Mouse (Mus musculus) left cerebral cortex, adult 18-20 months (tissue): ENCODE measurements around the gene Ptgir. TPM values are rescaled to one million over a fixed set of nuclear protein-coding genes. Genes with fewer than 3 reads are reported as not detected.

Source experiments
- DNase-seq, 2 experiments: peaks; one replicate each; pipeline ENCODE4 v3.0.0; 2021 to 2022; ENCODE audit warnings: low spot score in 2 of 2, mixed read lengths in 1 of 2
- total RNA-seq, 2 experiments: library from RNA; stranded (reverse); gene quantifications; 2 replicates each; pipeline ENCODE4 v1.2.3; 2021

Gene Ptgir
- total RNA-seq, 2 experiments from 2014 or later = 0.12 TPM; not detected in 1

DNA sequence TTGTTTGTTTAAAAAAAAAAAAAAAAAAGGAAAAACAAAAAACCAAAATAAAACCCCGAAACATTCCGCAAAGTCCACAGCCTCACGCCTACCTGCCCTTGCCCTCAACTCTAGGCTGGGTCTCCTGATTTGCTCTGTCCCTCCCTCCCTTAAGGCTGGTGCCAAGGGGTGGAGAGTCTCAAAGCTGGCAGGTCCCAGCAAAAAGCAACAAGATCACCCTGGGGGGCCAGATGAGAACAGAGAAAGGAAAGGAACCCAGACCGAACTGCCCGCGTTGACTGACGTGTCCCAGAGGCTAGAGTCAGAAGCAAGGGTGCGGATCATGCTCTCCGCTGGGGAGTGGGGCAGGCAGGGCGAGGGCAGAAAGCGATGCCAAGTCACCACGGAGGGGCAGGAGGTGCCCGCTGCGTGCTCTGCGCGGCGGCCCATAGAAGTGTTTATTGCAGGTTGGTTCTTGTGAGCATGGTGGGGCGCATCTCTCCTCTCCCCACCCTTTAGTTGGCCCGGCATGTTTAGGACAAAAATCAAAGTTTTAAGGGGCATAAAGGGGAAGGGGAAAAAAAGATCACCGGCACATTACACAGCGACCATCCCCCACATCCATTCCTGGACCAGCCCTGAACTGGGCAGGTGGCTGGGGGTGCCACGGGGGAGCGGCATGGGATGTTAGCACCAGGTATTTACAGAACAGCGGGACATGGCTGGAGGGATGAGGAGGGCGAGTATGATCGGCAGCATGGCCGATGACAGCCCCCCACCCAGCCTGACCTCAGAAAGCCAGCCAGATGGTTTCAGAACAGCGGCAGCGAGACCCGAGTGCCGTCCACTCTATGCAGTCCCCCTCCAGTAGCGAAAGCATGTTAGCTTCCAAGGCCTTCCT is 9.4 kb downstream of the Ptgir start:
- DNase-seq = no peak

DNA sequence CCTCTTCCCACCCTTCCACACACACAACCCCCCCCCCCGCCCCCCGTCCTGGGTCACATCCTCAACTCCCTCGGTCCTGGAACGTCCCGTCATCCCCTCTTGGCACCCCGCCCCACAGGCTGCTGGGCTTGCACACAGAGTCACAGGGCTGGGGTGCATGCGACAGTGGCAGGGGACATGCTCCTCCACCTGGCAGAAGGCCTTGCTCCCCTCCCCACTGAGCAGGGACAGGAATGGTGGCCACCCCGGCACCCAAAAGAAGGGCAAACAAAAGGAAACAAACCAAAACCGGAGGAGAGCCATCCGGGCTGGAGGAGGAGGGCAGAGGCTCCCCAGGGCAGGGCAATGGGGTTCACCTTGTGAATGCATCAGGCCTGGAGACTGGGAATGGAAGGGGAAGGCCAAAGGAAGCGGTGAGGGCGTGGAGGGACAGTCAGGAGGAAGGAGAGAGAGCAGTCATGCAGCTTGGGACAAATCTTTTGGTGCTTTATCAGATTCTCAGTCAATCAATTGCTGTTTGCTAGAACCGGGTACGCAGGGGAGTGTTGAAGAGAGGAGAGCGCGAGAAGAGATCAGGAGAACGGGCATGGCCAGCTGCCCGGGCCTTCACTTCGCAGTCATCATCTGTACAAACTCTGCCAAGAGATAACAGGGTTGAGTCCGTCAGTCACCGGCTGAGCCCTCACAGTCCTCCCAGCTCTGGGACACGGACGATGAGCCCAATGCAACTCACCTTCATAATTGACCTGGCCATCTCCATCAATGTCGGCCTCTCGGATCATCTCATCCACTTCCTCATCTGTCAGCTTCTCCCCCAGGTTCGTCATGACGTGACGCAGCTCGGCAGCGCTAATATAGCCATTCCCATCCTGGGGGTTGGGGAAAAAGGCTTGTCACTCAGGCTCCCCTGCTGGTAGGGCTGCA is 10.3 kb downstream of the Ptgir start:
- DNase-seq = no peak

DNA sequence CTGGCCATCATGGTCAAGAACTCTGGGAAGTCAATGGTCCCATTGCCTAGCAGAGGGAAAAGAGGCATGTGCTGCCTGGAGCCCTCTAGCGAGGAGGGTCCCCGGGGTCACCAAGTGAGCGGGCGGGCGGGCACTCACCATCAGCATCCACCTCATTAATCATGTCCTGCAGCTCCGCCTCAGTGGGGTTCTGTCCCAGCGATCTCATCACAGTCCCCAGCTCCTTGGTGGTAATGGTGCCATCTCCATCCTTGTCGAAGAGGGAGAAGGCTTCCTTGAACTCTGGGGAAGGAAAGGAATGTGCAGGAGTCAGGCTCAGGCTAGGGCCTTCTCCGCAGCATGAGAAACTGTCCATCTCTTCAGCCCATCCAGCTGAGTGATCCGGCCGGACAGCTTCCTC is 11.2 kb downstream of the Ptgir start:
- no peak for DNase-seq

DNA sequence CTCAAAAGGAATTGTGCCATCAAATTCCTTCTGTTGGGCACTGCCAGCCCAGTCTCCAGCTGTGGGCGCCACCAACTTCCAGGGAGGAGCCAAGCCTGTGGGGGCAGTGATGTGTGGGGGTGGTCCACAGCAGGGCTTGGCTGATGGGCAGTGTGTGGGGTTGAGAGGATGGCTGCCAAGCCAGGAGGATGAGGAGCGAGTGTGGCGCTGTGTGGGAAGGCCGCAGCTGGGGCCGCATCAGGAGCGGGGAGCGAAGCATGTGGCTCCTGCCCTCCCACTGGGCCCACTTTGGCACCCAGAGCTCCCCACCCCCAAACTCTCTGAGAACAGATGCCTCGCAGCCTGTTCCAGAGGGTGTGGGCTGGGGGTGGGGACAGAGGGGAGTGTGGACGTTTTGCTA is 11.7 kb downstream of the Ptgir start:
- DNase-seq = peak; percentile 76 to 88

DNA sequence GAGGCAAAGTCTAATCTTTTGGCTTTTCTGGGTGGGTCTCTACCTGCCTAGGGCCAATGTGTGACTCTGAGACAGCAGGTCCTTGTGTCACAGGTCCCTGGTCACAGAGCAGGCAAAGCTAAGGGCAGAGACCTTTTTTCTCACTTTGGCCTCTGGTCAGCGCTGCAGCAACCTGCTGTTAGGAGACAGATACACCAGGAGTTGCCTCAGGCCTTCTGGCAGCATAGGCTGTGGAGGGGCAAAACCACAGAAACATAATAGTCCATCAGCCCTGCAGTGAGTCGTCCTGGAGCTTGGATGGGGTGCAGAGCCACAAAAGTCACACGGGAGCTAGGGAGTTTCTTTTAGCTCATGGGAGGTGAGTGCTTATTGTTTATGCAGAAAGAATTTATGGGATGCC is 12.4 kb downstream of the Ptgir start:
- DNase-seq = no peak

DNA sequence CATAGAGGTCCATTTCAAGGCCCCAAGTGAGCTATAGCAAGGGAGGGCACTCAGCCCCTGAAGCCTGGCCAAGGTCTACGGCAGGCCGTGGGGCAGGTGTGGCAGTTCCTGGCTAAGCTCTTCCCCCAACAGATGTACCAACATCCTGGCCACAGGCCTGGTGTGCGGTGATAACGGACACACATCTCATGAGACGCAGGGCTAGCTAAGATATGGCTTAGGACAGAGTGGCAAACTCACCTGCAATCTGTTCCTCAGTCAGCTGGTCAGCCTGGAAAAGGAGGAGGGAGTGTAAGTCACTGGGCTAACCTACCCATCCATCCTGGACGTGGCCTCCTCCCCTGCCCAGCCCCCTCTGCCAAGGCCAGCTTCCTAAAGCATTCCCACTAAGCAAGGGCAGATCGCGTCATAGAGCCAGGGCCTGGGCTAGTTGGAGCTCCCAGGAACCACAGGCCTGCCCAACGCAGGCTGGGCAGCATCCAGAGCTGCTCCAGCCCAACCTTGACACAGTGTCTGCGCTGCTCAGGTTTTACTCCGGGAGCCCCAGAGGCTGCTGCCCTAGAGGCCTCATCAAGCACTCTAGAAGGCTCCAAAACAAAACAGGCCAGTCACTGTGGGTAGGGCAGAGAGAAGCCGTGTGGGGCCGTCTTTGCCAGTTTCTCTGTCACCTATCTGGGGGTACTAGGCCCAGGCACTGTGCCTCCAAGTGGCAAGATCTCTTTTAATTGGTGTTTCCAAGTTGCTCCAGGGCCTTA is 13.3 kb downstream of the Ptgir start:
- DNase-seq = no peak

DNA sequence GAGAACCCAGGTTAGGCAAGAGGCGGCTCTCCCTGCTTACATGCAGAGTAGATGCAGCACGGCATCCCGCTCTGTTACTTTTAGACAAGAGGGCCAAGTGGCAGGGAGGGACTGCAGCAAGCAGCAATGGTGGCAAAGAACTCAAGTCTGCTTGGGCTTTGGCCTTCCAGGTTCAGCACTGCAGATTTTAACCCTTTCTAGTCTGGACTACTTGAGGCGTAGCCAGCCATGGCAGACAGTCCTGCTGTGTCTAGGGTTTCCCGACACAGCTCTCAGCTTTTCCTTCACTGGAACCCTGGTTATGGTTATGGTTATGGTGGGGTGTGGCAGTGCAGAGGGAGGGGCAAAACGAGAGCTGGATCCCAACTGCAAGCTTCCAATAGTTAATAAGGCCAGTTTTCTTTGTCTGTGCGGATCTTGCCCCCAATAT is 13.9 kb downstream of the Ptgir start:
- no peak for DNase-seq

DNA sequence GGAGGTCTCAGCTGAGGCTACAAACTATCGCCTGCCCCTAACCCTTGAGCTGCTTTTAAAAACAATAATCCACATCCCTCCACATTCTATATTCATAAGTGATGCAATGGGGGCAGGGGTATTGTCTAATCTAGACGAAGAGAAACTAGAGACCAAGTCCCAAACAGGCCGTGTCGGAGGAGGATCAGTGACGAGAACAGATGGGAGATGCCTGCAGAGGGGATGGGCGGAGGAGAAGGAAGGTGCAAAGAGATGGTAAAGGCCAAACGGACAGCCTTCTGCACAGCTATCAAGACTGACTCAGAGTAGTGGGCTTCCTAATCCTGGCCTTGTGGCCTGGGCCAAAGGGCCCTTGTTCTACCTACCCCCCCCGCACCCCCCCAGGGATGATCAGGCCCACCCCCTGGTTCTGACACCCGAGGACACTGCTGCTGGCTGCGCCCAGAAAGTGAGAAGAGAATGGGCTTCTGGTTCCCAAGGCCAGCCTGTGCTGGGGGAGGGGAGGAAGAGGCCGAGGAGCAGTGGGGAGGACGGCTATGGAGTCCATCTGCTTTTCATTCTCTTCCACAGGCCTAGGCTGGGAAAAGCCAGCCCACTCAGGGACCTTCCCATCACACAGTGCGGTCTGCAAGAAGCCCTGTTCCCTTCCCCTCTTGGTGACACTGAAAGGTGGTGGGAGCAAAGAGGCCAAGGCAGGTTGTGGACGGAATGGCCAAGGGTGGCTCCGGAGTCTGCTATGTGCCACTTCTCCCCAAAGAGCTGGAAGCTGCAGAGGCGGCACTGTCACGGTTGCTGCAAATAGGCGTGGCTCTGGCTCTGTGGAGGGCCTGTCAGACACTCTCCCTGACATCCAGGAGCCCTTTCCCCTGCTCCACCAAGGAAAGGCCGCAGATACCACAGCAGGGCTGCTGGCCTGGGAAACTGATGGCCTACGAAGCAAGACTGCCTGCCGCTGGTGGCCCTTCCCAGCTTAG is 14.8 kb downstream of the Ptgir start:
- DNase-seq = peak in 1 of 2 experiments; percentile 49

DNA sequence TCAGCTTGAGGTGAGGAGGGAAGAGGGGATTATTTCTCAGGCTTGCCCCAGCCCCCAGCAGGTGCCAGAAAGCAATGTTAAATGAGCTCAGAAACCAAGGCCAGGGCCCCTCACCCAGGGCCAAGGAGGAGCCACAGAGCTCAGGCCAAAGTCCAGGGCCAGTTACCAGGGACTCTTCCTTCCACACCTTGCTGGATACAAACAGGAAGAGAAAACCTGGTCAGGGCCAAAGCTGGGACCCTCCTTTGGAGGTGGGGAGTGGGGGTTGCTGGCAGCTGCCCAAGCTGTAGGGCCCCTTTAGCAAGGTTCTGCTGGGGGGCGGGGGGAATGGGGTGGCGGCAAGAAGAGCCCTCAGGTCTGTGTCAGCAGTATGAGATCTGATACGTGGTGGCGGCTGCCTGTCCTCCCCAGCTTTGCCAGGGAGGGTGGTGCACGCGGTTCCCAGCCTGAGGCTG is 15.6 kb downstream of the Ptgir start:
- DNase-seq = no peak

DNA sequence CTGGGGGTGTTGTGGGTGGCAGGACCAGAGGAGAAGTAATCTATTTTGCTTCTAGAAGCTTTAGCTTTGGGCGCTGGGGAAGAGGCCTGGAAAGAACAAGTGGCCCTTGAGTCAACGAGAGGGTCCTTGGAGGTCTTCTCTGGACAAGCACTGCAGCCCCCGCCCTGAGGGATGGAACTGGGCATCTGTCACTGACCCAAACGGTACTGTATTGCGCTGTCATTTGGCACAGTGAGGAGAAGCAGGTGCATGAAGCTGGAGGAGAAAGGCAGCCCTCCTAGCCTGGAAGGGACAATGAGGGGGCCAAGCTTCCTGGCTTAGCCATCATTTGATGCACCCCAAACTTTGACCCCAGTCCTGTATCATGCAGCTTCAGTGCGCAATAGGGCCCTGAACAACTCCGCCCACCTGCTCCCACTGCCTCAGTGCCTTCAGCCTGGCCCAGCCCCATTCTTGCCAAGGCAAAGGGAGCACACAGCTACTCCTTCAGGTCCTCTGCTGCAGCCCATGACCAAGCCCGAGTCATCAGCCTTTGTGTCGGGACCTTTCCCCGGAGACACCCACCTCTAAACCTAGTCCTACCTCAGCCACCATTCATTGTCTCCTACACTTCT is 16.2 kb downstream of the Ptgir start:
- peak in 1 of 2 experiments; percentile 53 for DNase-seq

DNA sequence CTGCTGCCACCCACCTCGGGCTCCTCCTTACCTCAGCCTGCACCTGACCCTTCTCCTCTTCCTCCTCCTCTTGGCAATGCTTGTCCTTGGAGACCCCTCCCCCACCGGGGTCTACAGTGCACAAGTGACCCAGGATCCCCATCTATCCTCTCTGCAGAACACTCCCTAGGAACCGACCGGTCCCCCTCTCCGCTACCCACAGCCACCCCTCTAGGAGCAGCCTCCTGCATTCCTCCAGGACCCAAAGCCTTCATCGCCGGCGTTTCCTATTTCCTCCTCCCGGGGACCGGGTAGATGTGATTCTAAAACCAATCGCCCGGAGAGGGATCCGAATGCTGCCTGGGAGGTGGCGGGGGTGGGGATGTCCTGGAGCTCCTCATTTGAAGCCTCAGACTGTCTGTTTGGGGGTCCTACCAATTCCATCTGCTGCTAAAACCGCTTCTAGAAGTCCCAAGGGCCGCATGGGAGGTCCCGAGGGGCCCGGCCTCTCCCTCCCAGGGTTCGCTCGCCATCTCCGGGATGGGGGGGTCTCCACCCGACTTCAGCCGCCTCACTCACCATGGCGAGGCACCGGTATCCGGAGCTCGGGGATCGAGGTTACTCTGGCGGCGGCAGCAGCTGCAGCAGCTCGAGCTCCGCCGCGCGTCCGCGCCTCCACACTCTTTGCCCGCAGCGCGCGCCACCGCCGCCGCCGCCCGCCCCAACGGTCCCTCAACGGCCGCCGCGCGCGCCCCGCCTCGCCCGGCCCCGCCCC is 17.2 kb downstream of the Ptgir start:
- peak in 1 of 2 experiments; percentile 37 for DNase-seq

DNA sequence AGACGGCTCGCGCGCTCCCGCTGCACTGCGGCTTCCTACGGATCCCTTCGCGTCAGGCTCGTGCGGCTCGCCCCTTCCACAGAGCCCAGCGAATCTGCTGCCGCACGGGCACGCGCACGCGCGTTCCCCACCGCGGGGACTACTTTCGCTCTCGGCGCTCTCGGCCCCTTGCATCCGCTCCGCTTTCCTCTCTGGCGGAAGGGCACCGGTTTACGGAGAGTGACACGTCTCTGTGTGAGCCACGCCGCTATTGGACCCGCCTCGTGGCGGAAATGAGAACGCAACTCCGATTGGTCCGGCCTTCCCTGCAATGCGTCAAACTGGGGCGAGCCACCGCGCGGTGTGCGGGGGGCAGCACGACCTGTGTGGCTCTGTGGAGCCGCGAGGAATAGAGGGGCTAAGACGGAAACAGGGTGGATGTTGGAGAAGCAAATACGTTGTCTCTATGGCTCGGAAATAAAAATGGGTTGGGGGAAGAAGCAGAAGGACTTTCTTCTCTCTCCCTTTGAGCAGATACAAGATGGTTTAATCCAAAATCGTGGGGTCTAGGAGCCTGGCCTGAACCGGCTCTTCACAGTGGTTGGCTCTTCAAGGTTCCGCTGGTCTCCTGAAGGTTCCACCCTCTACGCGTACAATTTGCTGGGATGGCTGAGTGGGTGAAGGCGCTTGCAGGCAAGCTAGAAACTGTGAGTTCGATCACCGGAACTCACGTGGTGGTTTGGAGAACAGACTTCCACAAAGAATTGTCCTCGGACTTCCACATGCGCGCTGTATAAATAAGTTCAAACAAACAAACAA is 17.9 kb downstream of the Ptgir start, which contains the start of gene Calm3:
Calm3 (minus strand) TSS at position 78 of the 798 bp plus-strand sequence.
- DNase-seq = peak; percentile 99 to 100

DNA sequence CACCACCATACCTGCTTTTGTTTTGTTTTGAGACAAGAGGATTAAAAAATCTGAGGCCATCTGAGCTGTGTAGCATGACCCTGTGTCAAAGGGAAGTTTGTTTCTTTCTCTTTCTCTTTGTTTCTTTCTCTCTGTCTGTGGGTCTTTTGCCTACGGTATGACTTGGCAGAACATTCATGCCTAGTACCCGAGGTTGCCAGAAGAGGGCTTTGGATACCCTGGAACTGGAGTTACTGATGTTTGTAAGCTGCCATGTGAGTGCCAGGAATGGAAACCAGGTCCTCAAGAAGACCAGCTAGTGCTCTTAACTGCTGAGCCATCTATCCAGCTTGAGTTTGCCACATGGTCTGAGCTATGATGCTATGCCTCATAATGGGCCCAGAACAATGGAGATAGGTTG is 22.1 kb downstream of the Ptgir start:
- no peak for DNase-seq

DNA sequence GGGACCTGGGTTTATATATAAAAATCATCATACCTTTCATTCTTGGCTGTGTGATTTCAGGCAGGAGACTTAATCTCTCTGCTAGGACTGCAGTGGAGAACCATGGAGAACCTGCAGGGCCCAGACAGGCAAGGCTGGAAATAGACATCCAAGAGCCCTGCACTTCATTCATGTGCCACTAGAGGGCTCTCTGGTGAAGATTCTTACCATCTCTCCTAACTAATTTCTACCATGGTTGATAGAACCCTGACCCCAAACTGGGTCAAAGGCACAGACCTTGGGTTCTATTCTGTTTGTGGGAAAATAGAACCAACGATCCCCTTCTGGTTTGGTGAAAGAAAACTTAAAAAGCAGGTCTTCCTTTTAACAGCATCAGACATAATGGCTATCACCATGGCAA is 24.6 kb downstream of the Ptgir start:
- peak; percentile 80 to 82 for DNase-seq

DNA sequence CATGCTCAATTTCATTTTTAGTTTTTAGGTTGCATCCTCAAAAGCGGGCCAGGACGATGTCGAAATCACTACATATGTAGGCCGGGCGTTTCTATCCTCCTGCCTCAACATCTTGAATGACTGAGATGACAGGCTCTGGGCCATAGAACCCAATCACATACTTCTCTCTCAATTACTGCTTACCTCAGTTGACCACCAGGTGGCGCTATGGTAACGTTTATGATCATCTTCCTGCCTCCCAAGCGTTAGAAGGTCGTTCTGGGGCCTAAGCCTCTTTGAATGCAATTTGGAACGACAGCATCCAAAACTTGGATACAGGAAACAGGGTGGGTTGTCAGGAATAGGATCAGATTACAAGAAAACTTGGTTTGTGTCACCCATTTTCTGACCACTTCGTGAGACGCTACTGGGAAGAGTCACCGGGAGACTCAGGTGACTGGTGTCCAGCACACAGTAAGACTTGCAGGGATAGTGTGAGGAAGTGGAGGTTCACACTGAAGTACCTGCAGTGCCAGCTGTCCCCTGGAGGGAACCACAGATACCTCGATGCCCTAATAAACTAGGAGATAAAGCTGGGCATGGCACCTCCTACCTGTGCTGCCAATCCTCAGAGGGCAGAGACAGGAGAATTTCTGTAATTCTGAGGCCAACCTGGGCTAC is 25.8 kb downstream of the Ptgir start:
- DNase-seq = peak; percentile 92

DNA sequence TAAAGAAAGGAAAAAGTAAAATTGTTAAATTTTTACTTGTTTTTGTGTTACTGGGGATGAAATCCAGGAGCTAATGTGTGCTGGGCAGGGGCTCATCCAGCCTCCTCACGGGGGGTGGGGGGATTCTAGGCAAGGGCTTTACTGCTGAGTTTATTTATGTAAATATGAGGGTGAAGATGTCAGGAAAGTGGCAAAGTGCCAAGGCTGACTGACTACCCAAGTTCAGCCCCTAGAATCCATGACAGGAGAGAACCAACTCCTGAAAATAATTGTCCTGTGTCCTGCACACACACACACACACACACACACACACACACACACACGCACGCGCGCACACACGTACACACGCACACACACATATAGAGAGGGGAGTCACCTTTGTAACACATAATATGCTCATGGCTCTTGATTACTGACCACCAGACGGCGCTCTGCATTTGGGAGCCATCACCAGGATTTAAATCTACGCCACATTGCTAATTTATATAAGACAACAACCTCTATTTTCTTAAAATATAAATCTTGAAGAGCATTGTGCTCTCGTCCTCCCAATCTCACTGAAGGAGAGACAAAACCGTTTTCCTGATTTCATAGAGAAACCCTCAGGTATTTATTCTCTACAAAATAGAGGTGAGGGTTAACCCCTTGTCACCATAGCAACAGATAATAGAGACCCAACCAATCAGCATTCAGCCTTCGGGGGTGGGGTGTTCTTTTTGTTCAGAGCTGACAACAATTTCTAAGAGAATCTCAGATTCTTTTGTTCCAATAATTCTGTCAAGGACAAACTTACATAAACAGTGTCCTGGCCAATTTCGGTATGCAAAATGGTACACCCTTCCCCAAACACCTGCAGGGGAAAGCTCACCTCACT is 26.7 kb downstream of the Ptgir start:
- DNase-seq = peak; percentile 67 to 80
